Mouse (Mus musculus): ENCODE results near the gene Vwa3b.

Gene Vwa3b

GRCm38 (mm10) chr1:37063841-37064240 lies 37.4 kb downstream of the Vwa3b start:
- DNase-seq (ENCODE audit: low read depth): no peak

GRCm38 (mm10) chr1:37065658-37066412 lies 39.4 kb downstream of the Vwa3b start:
- no peak for DNase-seq (ENCODE audit: low read depth)

GRCm38 (mm10) chr1:37075759-37076158 lies 49.4 kb downstream of the Vwa3b start:
- DNase-seq (ENCODE audit: low read depth): no peak

- DNase-seq (ENCODE audit: low read depth): no peak
Observed at GRCm38 (mm10) chr1:37077266-37077665, 50.9 kb downstream of the Vwa3b start.

GRCm38 (mm10) chr1:37077955-37078549 lies 51.7 kb downstream of the Vwa3b start:
- no peak for DNase-seq (ENCODE audit: low read depth)

GRCm38 (mm10) chr1:37080442-37080841 lies 54.0 kb downstream of the Vwa3b start:
- no peak for DNase-seq (ENCODE audit: low read depth)

- DNase-seq (ENCODE audit: low read depth): no peak
Observed at GRCm38 (mm10) chr1:37081376-37082214, 55.2 kb downstream of the Vwa3b start.

GRCm38 (mm10) chr1:37082215-37082464 lies 55.7 kb downstream of the Vwa3b start:
- DNase-seq (ENCODE audit: low read depth): no peak

- no peak for DNase-seq (ENCODE audit: low read depth)
Observed at GRCm38 (mm10) chr1:37084075-37084474, 57.7 kb downstream of the Vwa3b start.

GRCm38 (mm10) chr1:37085171-37085570 lies 58.8 kb downstream of the Vwa3b start:
- no peak for DNase-seq (ENCODE audit: low read depth)

GRCm38 (mm10) chr1:37089191-37089590 lies 62.8 kb downstream of the Vwa3b start:
- DNase-seq (ENCODE audit: low read depth): no peak

GRCm38 (mm10) chr1:37097382-37098093 lies 71.1 kb downstream of the Vwa3b start:
- DNase-seq (ENCODE audit: low read depth): no peak

- DNase-seq (ENCODE audit: low read depth): no peak
Observed at GRCm38 (mm10) chr1:37098094-37098555, 71.7 kb downstream of the Vwa3b start.

GRCm38 (mm10) chr1:37100361-37100760 lies 74.0 kb downstream of the Vwa3b start:
- DNase-seq (ENCODE audit: low read depth): no peak

GRCm38 (mm10) chr1:37101016-37101415 lies 74.6 kb downstream of the Vwa3b start:
- no peak for DNase-seq (ENCODE audit: low read depth)

GRCm38 (mm10) chr1:37101717-37102116 lies 75.3 kb downstream of the Vwa3b start:
- no peak for DNase-seq (ENCODE audit: low read depth)

GRCm38 (mm10) chr1:37105194-37105593 lies 78.8 kb downstream of the Vwa3b start:
- DNase-seq (ENCODE audit: low read depth): no peak

GRCm38 (mm10) chr1:37113781-37114180 lies 87.4 kb downstream of the Vwa3b start:
- DNase-seq (ENCODE audit: low read depth): no peak

GRCm38 (mm10) chr1:37115847-37116246 lies 89.5 kb downstream of the Vwa3b start:
- DNase-seq (ENCODE audit: low read depth): no peak

- no peak for DNase-seq (ENCODE audit: low read depth)
Observed at GRCm38 (mm10) chr1:37116574-37116973, 90.2 kb downstream of the Vwa3b start.

- DNase-seq (ENCODE audit: low read depth): no peak
Observed at GRCm38 (mm10) chr1:37117964-37118363, 91.6 kb downstream of the Vwa3b start.

- no peak for DNase-seq (ENCODE audit: low read depth)
Observed at GRCm38 (mm10) chr1:37122306-37122705, 95.9 kb downstream of the Vwa3b start.
